Mouse (Mus musculus): Measurements from ENCODE around the gene Eipr1.

DNA sequence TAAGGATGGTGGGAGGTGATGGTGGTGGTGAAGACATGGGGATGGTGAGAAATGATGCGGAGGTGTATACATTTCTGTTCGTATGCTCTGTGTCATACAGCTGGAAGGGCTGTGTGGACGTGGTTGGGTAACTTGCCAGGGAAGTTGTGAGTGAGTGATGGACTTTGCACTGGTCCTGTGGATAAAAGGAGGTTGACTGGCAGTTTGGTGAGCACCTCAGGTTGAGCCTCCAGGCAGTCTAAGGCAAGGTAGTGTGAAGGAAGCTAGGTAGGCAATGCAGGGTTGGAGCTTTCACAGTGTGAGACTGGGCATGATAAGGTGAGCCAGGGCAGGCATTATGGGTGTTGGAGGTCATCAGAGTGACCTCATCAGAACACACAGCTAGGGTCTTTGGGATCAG is 31.0 kb downstream of the Eipr1 start:
- no peak for TF ChIP-seq CTCF (IDR thresholded peaks at IDR 0.05; ENCODE audit: extremely low read depth, insufficient read length, insufficient replicate concordance, low read depth, low read length)
- TF ChIP-seq POLR2A (IDR thresholded peaks at IDR 0.05; ENCODE audit: low read depth, low read length), result no peak

All from small intestine, adult 2 months (tissue).